8 mouse cellular contexts compared by ENCODE assay signal in the genomic region with DNA sequence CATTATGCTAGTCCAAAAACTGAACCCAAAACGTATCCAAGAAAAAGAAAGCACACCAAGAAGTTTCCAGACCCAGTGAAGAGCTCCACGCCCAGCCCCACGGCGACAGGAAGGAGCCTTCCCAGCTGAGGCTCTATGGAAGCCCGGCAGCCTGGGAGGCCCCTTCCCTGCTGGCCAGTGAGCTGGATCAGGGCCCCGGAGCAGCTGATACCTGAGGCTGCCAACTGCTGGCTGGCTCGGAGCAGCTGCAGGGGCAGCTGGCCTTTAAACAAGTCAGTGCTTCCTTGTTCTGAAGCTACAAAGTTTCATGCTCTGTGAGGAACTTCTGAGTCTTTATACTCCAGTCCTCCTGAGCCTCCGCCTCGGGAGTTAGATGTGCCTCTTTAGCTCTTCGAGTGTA. TPM values are rescaled to one million over a fixed set of nuclear protein-coding genes. Genes with fewer than 3 reads are reported as not detected.
DNase-seq lines count a peak whose midpoint lies in the region; ATAC-seq and TF ChIP-seq lines count a peak whose summit lies in the region.

No protein-coding gene starts in this region.

- no peaks in the 10 kb centered on the region for H3K9me3 ChIP-seq in neural tube, embryonic 13.5 days
- no peaks in the 10 kb centered on the region for H3K9me3 ChIP-seq in neural tube, embryonic 15.5 days (replicated peaks)
- no peaks in the 10 kb centered on the region for H3K9me3 ChIP-seq in liver, postnatal 0 days (ENCODE audit: low read length)

- peaks cover 50% of the 10 kb centered on the region for H3K4me1 ChIP-seq in neural tube, embryonic 13.5 days (replicated peaks)
- peaks cover 19% of the 10 kb centered on the region for H3K4me1 ChIP-seq in neural tube, embryonic 15.5 days
- H3K4me1 ChIP-seq in liver, postnatal 0 days (ENCODE audit: insufficient read depth), result peaks cover 4% of the 10 kb centered on the region; the same call in 1 of the 2 replicates

- no peak overlapping the region for H3K9ac ChIP-seq in neural tube, embryonic 13.5 days
- H3K9ac ChIP-seq in neural tube, embryonic 15.5 days (replicated peaks), result no peak overlapping the region
- no peak overlapping the region for H3K9ac ChIP-seq in liver, postnatal 0 days (replicated peaks)

- TF ChIP-seq EP300 in liver, postnatal 0 days (IDR thresholded peaks at IDR 0.05; ENCODE audit: low read depth), result no peak

- no peak for ATAC-seq in neural tube, embryonic 13.5 days (ENCODE audit: low read depth)
- ATAC-seq in neural tube, embryonic 15.5 days (ENCODE audit: low FRiP score), result no peak
- ATAC-seq in liver, postnatal 0 days, result no peak

- H3K36me3 ChIP-seq in neural tube, embryonic 13.5 days, result peaks cover 62% of the 10 kb centered on the region
- H3K36me3 ChIP-seq in neural tube, embryonic 15.5 days, result peaks cover 37% of the 10 kb centered on the region
- H3K36me3 ChIP-seq in liver, postnatal 0 days (replicated peaks; ENCODE audit: insufficient read depth, low read length), result 0 out of 2 replicates have a peak, but pooled peaks cover 6% of the 10 kb centered on the region

- no peaks in the 10 kb centered on the region for H3K27me3 ChIP-seq in neural tube, embryonic 13.5 days
- H3K27me3 ChIP-seq in neural tube, embryonic 15.5 days (replicated peaks), result no peaks in the 10 kb centered on the region
- H3K27me3 ChIP-seq in liver, postnatal 0 days (ENCODE audit: insufficient read depth, low read length), result no peaks in the 10 kb centered on the region

- no peak for TF ChIP-seq CTCF in liver, postnatal 0 days (IDR thresholded peaks at IDR 0.05; ENCODE audit: low read depth)

- peak overlapping the region; percentile 59 for H3K27ac ChIP-seq in neural tube, embryonic 13.5 days (replicated peaks)
- no peak overlapping the region; the same call in 1 of the 2 replicates for H3K27ac ChIP-seq in neural tube, embryonic 15.5 days (replicated peaks)
- no peak overlapping the region for H3K27ac ChIP-seq in liver, postnatal 0 days (ENCODE audit: low read depth)

- intact Hi-C loops in heart, postnatal 14 days (cut with DNase I), result no loop called here
- intact Hi-C loops in left cerebral cortex, postnatal 14 days (cut with DNase I), result no loop called here

- 55% methylated on average over 10 of the region's 10 CpGs for WGBS in neural tube, embryonic 13.5 days
- 49% methylated on average over 10 of the region's 10 CpGs for WGBS in neural tube, embryonic 15.5 days
- 78% methylated on average over 10 of the region's 10 CpGs for WGBS in liver, postnatal 0 days (ENCODE audit: insufficient replicate concordance)

- no peak overlapping the region for H3K4me2 ChIP-seq in neural tube, embryonic 13.5 days
- no peak overlapping the region for H3K4me2 ChIP-seq in neural tube, embryonic 15.5 days
- H3K4me2 ChIP-seq in liver, postnatal 0 days (ENCODE audit: low read depth, low read length), result no peak overlapping the region

- no peak overlapping the region for H3K4me3 ChIP-seq in neural tube, embryonic 13.5 days
- H3K4me3 ChIP-seq in neural tube, embryonic 15.5 days (replicated peaks), result no peak overlapping the region
- H3K4me3 ChIP-seq in liver, postnatal 0 days (ENCODE audit: low read depth, low read length), result no peak overlapping the region

- DNase-seq in adrenal gland, postnatal 10 days, result peak; percentile 48
- DNase-seq in adrenal gland, postnatal 4 days (ENCODE audit: low spot score in 2 of 2), result no peak
- DNase-seq in heart, postnatal 14 days, result peak; percentile 74 to 85
- DNase-seq in left cerebral cortex, postnatal 14 days (ENCODE audit: low spot score in 2 of 2), result peak; percentile 36 to 41
- DNase-seq in right cerebral cortex, postnatal 4 days, result peak; percentile 26
- DNase-seq in liver, postnatal 0 days, result no peak

RNA-seq across cellular contexts. Expression of gene Slc38a1, which starts 38.4 kb away (rescaled TPM):
- 10 to 100 TPM; 31.9 to 40.4 TPM for total RNA-seq in adrenal gland, postnatal 10 days (2021)
- total RNA-seq in adrenal gland, postnatal 4 days (2021), result 10 to 100 TPM; 58.0 to 64.5 TPM
- polyA plus RNA-seq in neural tube, embryonic 13.5 days (2015; fragmentation: Nextera tagmentation; extraction: Ambion mirVana), result 140 and 158 TPM in 2 replicates
- polyA plus RNA-seq in neural tube, embryonic 15.5 days (2015; fragmentation: Nextera tagmentation; extraction: Ambion mirVana), result 127 and 134 TPM in 2 replicates
- 10 to 100 TPM; 33.6 to 35.4 TPM for total RNA-seq in heart, postnatal 14 days (2021)
- total RNA-seq in left cerebral cortex, postnatal 14 days (2021), result 10 to 100 TPM; 88.3 to 90.2 TPM
- 8.4 and 11.3 TPM in 2 replicates for polyA plus RNA-seq in liver, postnatal 0 days (2015; fragmentation: Nextera tagmentation; extraction: Ambion mirVana)

Comparison
In these comparisons a context has a peak if more than half of its experiments do, and no peak if none do; other contexts are left out.
1. DNase-seq: peak in adrenal gland, postnatal 10 days (single experiment), heart, postnatal 14 days (2 of 2), left cerebral cortex, postnatal 14 days (2 of 2) and right cerebral cortex, postnatal 4 days (single experiment); none in adrenal gland, postnatal 4 days (0 of 2) and liver, postnatal 0 days (single experiment).